Mouse (Mus musculus) heart, postnatal 0 days (tissue): ENCODE data around the gene Thrb. TPM values are rescaled to one million over a fixed set of nuclear protein-coding genes. Genes with fewer than 3 reads are reported as not detected.

Experiments used
- ATAC-seq: fragments of 200-750 bp; cut with Nextera tagmentation; 2 replicates; pipeline ENCODE4 v1.8.0; 2017; ENCODE audit warnings: low read depth, moderate number of reproducible peaks, moderate library complexity; ENCODE audit not compliant: insufficient read depth
- DNase-seq: peaks from one replicate; pipeline ENCODE4 v3.0.0-alpha.2; 2016; ENCODE audit warnings: low spot score
- H3K27ac ChIP-seq: fragments of 300-500 bp; sonication (generic); 2 replicates; pipeline ENCODE4 v1.5.1; 2014; ENCODE audit warnings: low read depth, mild to moderate bottlenecking
- H3K27me3 ChIP-seq: fragments of 300-500 bp; sonication (generic); 2 replicates; pipeline ENCODE4 v1.6.1; 2014; ENCODE audit warnings: low read length, mixed read lengths; ENCODE audit not compliant: control insufficient read depth, insufficient read depth
- H3K36me3 ChIP-seq: fragments of 300-500 bp; sonication (generic); replicated peaks from 2 replicates; pipeline ENCODE4 v1.6.1; 2014; ENCODE audit warnings: low read length, mixed read lengths; ENCODE audit not compliant: control insufficient read depth, insufficient read depth
- H3K4me1 ChIP-seq: fragments of 300-500 bp; sonication (generic); 2 replicates; pipeline ENCODE4 v1.6.1; 2014; ENCODE audit warnings: antibody characterized with exemption; ENCODE audit not compliant: control insufficient read depth, insufficient read depth
- H3K4me2 ChIP-seq: fragments of 300-500 bp; sonication (generic); 2 replicates; pipeline ENCODE4 v1.6.1; 2014; ENCODE audit warnings: low read depth, mild to moderate bottlenecking, low read length, moderate library complexity
- H3K4me3 ChIP-seq: fragments of 300-500 bp; sonication (generic); 2 replicates; pipeline ENCODE4 v1.5.1; 2014; ENCODE audit warnings: low read depth, low read length
- H3K9ac ChIP-seq: fragments of 300-500 bp; sonication (generic); replicated peaks from 2 replicates; pipeline ENCODE4 v1.6.1; 2014; ENCODE audit warnings: low read depth, low read length, mixed read lengths
- H3K9me3 ChIP-seq: fragments of 300-500 bp; sonication (generic); replicated peaks from 2 replicates; pipeline ENCODE4 v1.6.1; 2016; ENCODE audit warnings: low read length; ENCODE audit not compliant: control insufficient read depth
- CTCF ChIP-seq: IDR thresholded peaks from 2 replicates; pipeline ENCODE4 v1.5.1; 2016; ENCODE audit warnings: antibody characterized with exemption, control low read depth, low read depth
- EP300 ChIP-seq: IDR thresholded peaks from 2 replicates; pipeline ENCODE4 v1.6.1; 2016; ENCODE audit warnings: antibody characterized with exemption, low read depth
- WGBS: fragments of 180-500 bp; shearing (Covaris S2); extraction: QIAGEN DNeasy Blood & Tissue Kit; methylation state at CpG from one replicate; pipeline ENCODE4 v1.1.7; 2014; 5-methylcytosine and 5-hydroxymethylcytosine counted together
- polyA plus RNA-seq: library from polyadenylated mRNA; unstranded; fragments of >200 nt; fragmentation: Nextera tagmentation; extraction: Ambion mirVana; gene quantifications from 2 replicates; pipeline ENCODE4 v1.2.1, GENCODE M21; 2015
- total RNA-seq: library from RNA; depleted of rRNA; stranded (reverse); fragments of >200 nt; gene quantifications from 2 replicates; pipeline ENCODE4 v1.2.3, GENCODE M21; 2014; ENCODE audit warnings: low replicate concordance

The Thrb gene
- total and polyA plus RNA-seq, 2 experiments from 2014 or later = 0.90 to 1.0 TPM

GRCm38 (mm10) chr14:17685491-17685890 is 25.4 kb downstream of the Thrb start:
- TF ChIP-seq EP300 (no peak), CTCF (no peak)
- Histone ChIP-seq H3K27ac (no peak overlapping the region), H3K36me3 (no peaks in the 10 kb centered on the region), H3K9ac (no peak overlapping the region), H3K4me3 (no peak overlapping the region), H3K4me1 (no peaks in the 10 kb centered on the region), H3K4me2 (no peak overlapping the region), H3K27me3 (no peaks in the 10 kb centered on the region), H3K9me3 (no peaks in the 10 kb centered on the region)
- DNase-seq = no peak
- 96% methylated on average over 3 of the region's 3 CpGs for WGBS
- ATAC-seq = no peak

- Histone ChIP-seq H3K36me3 (no peaks in the 10 kb centered on the region), H3K9ac (no peak overlapping the region), H3K9me3 (no peaks in the 10 kb centered on the region), H3K4me2 (no peak overlapping the region), H3K4me1 (no peaks in the 10 kb centered on the region), H3K27ac (no peak overlapping the region), H3K27me3 (no peaks in the 10 kb centered on the region), H3K4me3 (no peak overlapping the region)
- TF ChIP-seq CTCF (no peak), EP300 (no peak)
- DNase-seq = no peak
- 74% methylated on average over 3 of the region's 3 CpGs for WGBS
- no peak for ATAC-seq
Measured at GRCm38 (mm10) chr14:17686939-17687338, 26.9 kb downstream of the Thrb start.

GRCm38 (mm10) chr14:17691246-17691645 is 31.2 kb downstream of the Thrb start:
- H3K4me1 ChIP-seq = no peaks in the 10 kb centered on the region
- 24% methylated on average over 1 of the region's 1 CpGs for WGBS
- H3K9ac ChIP-seq = no peak overlapping the region
- H3K36me3 ChIP-seq = no peaks in the 10 kb centered on the region
- no peaks in the 10 kb centered on the region for H3K9me3 ChIP-seq
- no peak for DNase-seq
- ATAC-seq = no peak
- no peak overlapping the region for H3K4me2 ChIP-seq
- no peak overlapping the region for H3K27ac ChIP-seq
- TF ChIP-seq EP300 (no peak), CTCF (no peak)
- no peaks in the 10 kb centered on the region for H3K27me3 ChIP-seq
- H3K4me3 ChIP-seq = no peak overlapping the region

GRCm38 (mm10) chr14:17695526-17695925 is 35.5 kb downstream of the Thrb start:
- Histone ChIP-seq H3K9me3 (no peaks in the 10 kb centered on the region), H3K36me3 (no peaks in the 10 kb centered on the region), H3K4me3 (no peak overlapping the region), H3K4me1 (no peaks in the 10 kb centered on the region), H3K4me2 (no peak overlapping the region), H3K27ac (no peak overlapping the region), H3K9ac (no peak overlapping the region), H3K27me3 (no peaks in the 10 kb centered on the region)
- TF ChIP-seq CTCF (no peak), EP300 (no peak)
- 67% methylated on average over 4 of the region's 4 CpGs for WGBS
- ATAC-seq = no peak
- DNase-seq = no peak

GRCm38 (mm10) chr14:17697920-17698632 is 38.0 kb downstream of the Thrb start:
- H3K4me1 ChIP-seq = no peaks in the 10 kb centered on the region
- no peaks in the 10 kb centered on the region for H3K36me3 ChIP-seq
- DNase-seq (no peak), ATAC-seq (no peak)
- WGBS = 72% methylated on average over 9 of the region's 9 CpGs
- no peak overlapping the region for H3K27ac ChIP-seq
- H3K27me3 ChIP-seq = no peaks in the 10 kb centered on the region
- no peak overlapping the region for H3K4me3 ChIP-seq
- TF ChIP-seq EP300 = no peak
- no peak for TF ChIP-seq CTCF
- H3K4me2 ChIP-seq = no peak overlapping the region
- H3K9ac ChIP-seq = no peak overlapping the region
- no peaks in the 10 kb centered on the region for H3K9me3 ChIP-seq

- no peak overlapping the region for H3K4me2 ChIP-seq
- TF ChIP-seq CTCF (no peak), EP300 (no peak)
- DNase-seq (no peak), ATAC-seq (no peak)
- no peaks in the 10 kb centered on the region for H3K4me1 ChIP-seq
- 57% methylated on average over 3 of the region's 3 CpGs for WGBS
- H3K27ac ChIP-seq = no peak overlapping the region
- H3K9me3 ChIP-seq = no peaks in the 10 kb centered on the region
- no peaks in the 10 kb centered on the region for H3K27me3 ChIP-seq
- no peak overlapping the region for H3K4me3 ChIP-seq
- no peak overlapping the region for H3K9ac ChIP-seq
- H3K36me3 ChIP-seq = no peaks in the 10 kb centered on the region
Measured at GRCm38 (mm10) chr14:17700228-17700627, 40.2 kb downstream of the Thrb start.
